Comparison of ENCODE assay signal across 28 mouse cellular contexts in genomic region chr17:42690531-42690930, GRCm38 (mm10). TPM values are rescaled to one million over a fixed set of nuclear protein-coding genes. Genes with fewer than 3 reads are reported as not detected.
"Had no signal": no experiment of that assay in that cellular context is flagged by ENCODE, and none has a peak within 500 bp of the region (broad histone marks: within the 10 kb centered on the region; RNA-seq: fewer than 3 reads in every experiment).

No protein-coding gene starts in this region.

- H3K27ac ChIP-seq: intestine, embryonic 15.5 days; kidney, embryonic 15.5 days; left cerebral cortex, adult 2 months; liver, embryonic 14.5 days; lung, embryonic 15.5 days; midbrain, embryonic 10.5 days; midbrain, embryonic 13.5 days; neural tube, embryonic 13.5 days had no signal

- H3K4me2 ChIP-seq: intestine, embryonic 15.5 days; kidney, embryonic 15.5 days; lung, embryonic 15.5 days; midbrain, embryonic 13.5 days; neural tube, embryonic 13.5 days had no signal

- H3K36me3 ChIP-seq: intestine, embryonic 15.5 days; kidney, embryonic 15.5 days; lung, embryonic 15.5 days; midbrain, embryonic 10.5 days; midbrain, embryonic 13.5 days; neural tube, embryonic 13.5 days had no signal

- H3K9me3 ChIP-seq: intestine, embryonic 15.5 days; kidney, embryonic 15.5 days; lung, embryonic 15.5 days; midbrain, embryonic 10.5 days; midbrain, embryonic 13.5 days; neural tube, embryonic 13.5 days had no signal

- H3K27me3 ChIP-seq: intestine, embryonic 15.5 days; kidney, embryonic 15.5 days; lung, embryonic 15.5 days; megakaryocyte, embryonic 14.5 days; midbrain, embryonic 13.5 days; neural tube, embryonic 13.5 days had no signal

- H3K4me1 ChIP-seq: intestine, embryonic 15.5 days; kidney, embryonic 15.5 days; lung, embryonic 15.5 days; megakaryocyte, embryonic 14.5 days; midbrain, embryonic 10.5 days; midbrain, embryonic 13.5 days; neural tube, embryonic 13.5 days had no signal

- ATAC-seq: intestine, embryonic 15.5 days; liver, postnatal 0 days; midbrain, embryonic 13.5 days; midbrain, embryonic 16.5 days had no signal

- DNase-seq: kidney, adult 11 months; kidney, adult 8-10 months; kidney, postnatal 10 days; kidney, postnatal 36 days; layer of hippocampus, postnatal 36 days; liver, postnatal 0 days; lung, postnatal 10 days; lung, postnatal 36 days; retina, postnatal 1 day; right cerebral cortex, postnatal 25 days; spleen, adult 18-20 months; thymus, adult 2 months; thymus, postnatal 14 days; thymus, postnatal 4 days had no signal

- H3K9ac ChIP-seq: intestine, embryonic 15.5 days; kidney, embryonic 15.5 days; liver, embryonic 14.5 days; liver, postnatal 0 days; lung, embryonic 15.5 days; midbrain, embryonic 13.5 days; neural tube, embryonic 13.5 days had no signal

- H3K4me3 ChIP-seq: intestine, embryonic 15.5 days; kidney, embryonic 15.5 days; left cerebral cortex, adult 2 months; lung, embryonic 15.5 days; megakaryocyte, embryonic 14.5 days; midbrain, embryonic 10.5 days; midbrain, embryonic 13.5 days; myocyte; neural tube, embryonic 13.5 days had no signal

RNA-seq across cellular contexts. Expression of gene Adgrf4, which starts 1.6 kb away (rescaled TPM):
- total RNA-seq: liver, adult 2 months; monocyte, adult 5-6 weeks; neutrophil, adult 5-6 weeks had no signal
- polyA plus RNA-seq: liver, postnatal 0 days; midbrain, embryonic 10.5 days; myocyte; neural tube, embryonic 13.5 days had no signal

RNA-seq across cellular contexts. Expression of gene Adgrf2, which starts 51.4 kb away (rescaled TPM):
- total RNA-seq: monocyte, adult 5-6 weeks; neutrophil, adult 5-6 weeks had no signal
- polyA plus RNA-seq: intestine, embryonic 15.5 days; kidney, embryonic 15.5 days; liver, embryonic 14.5 days; liver, postnatal 0 days; lung, embryonic 15.5 days; neural tube, embryonic 13.5 days had no signal
